Mouse (Mus musculus) stomach, postnatal 0 days (tissue): ENCODE data around the gene Arl6ip4.

Experiments
- CTCF ChIP-seq: IDR thresholded peaks from 2 replicates; pipeline ENCODE4 v1.5.1; 2016; ENCODE audit warnings: antibody characterized with exemption, low read depth, mild to moderate bottlenecking, moderate library complexity
- EP300 ChIP-seq: optimal IDR thresholded peaks from 2 replicates; pipeline ENCODE3; 2016; ENCODE audit warnings: antibody characterized with exemption

- TF ChIP-seq EP300 (no peak), CTCF (0 out of 2 replicates have a peak, but pooled peaks have one; percentile 2)
Observed at GRCm38 (mm10) chr5:124076559-124076958, 39.3 kb upstream of the Arl6ip4 start.
